Mouse (Mus musculus) kidney, embryonic 14.5 days (tissue): ENCODE data around the gene Slc38a10. TPM values are rescaled to one million over a fixed set of nuclear protein-coding genes. Genes with fewer than 3 reads are reported as not detected.

ENCODE experiments used
- ATAC-seq: fragments of 200-750 bp; cut with Nextera tagmentation; 2 replicates; pipeline ENCODE4 v1.8.0; 2017; ENCODE audit warnings: moderate number of reproducible peaks, mild to moderate bottlenecking, moderate TSS enrichment, moderate library complexity; ENCODE audit not compliant: low FRiP score, low TSS enrichment
- H3K27ac ChIP-seq: fragments of 300-500 bp; sonication (generic); 2 replicates; pipeline ENCODE4 v1.5.1; 2014; ENCODE audit warnings: low read depth, mild to moderate bottlenecking, low read length, moderate library complexity, mixed read lengths
- H3K27me3 ChIP-seq: fragments of 300-500 bp; sonication (generic); 2 replicates; pipeline ENCODE4 v1.6.1; 2014; ENCODE audit warnings: mild to moderate bottlenecking, low read length; ENCODE audit not compliant: control insufficient read depth, insufficient read depth
- H3K36me3 ChIP-seq: fragments of 300-500 bp; sonication (generic); 2 replicates; pipeline ENCODE4 v1.6.1; 2014; ENCODE audit warnings: low read length, mixed read lengths; ENCODE audit not compliant: control insufficient read depth, insufficient read depth
- H3K4me1 ChIP-seq: fragments of 300-500 bp; sonication (generic); 2 replicates; pipeline ENCODE4 v1.6.1; 2014; ENCODE audit warnings: low read length, mixed read lengths; ENCODE audit not compliant: control insufficient read depth, insufficient read depth
- H3K4me2 ChIP-seq: fragments of 300-500 bp; sonication (generic); replicated peaks from 2 replicates; pipeline ENCODE4 v1.6.1; 2014; ENCODE audit warnings: low read depth, mild to moderate bottlenecking, low read length
- H3K4me3 ChIP-seq: fragments of 300-500 bp; sonication (generic); 2 replicates; pipeline ENCODE4 v1.5.1; 2014; ENCODE audit warnings: mild to moderate bottlenecking, low read length
- H3K9ac ChIP-seq: fragments of 300-500 bp; sonication (generic); 2 replicates; pipeline ENCODE4 v1.6.1; 2014; ENCODE audit warnings: low read depth, mild to moderate bottlenecking, low read length, moderate library complexity
- H3K9me3 ChIP-seq: fragments of 300-500 bp; sonication (generic); 2 replicates; pipeline ENCODE4 v1.6.1; 2016; ENCODE audit warnings: low read length; ENCODE audit not compliant: control insufficient read depth
- WGBS: fragments of 180-500 bp; shearing (Covaris S2); extraction: QIAGEN DNeasy Blood & Tissue Kit; methylation state at CpG from one replicate; pipeline ENCODE4 v1.1.7; 2014; 5-methylcytosine and 5-hydroxymethylcytosine counted together
- polyA plus RNA-seq: library from polyadenylated mRNA; unstranded; fragments of >200 nt; fragmentation: Nextera tagmentation; extraction: Ambion mirVana; gene quantifications from 2 replicates; pipeline ENCODE4 v1.2.1, GENCODE M21; 2014

The Slc38a10 gene
- polyA plus RNA-seq, 1 experiment from 2014 or later, result 81.2 TPM

DNA sequence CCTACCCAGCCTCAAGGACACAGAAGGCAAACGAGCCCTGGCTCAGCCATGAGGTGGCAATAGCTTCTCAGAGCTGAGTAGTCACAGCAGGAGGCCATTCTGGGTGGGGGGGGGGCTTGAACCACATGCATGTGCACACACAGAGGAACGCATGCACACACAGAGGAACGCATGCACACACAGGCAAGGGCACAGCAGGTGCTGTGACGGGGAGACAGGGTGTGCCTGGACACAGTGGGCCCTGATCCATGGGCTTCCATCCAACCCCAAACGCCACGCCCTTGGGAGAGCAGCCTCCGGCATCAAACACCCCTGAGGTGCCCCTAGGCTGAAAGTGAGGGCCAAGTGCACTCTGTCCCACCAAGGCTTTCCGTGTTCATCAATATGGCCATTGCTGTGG, 15.0 kb downstream of the Slc38a10 start:
- Histone ChIP-seq H3K27ac (no peak overlapping the region), H3K36me3 (peaks cover 28% of the 10 kb centered on the region), H3K4me2 (no peak overlapping the region), H3K4me1 (peaks cover 10% of the 10 kb centered on the region), H3K4me3 (no peak overlapping the region), H3K27me3 (no peaks in the 10 kb centered on the region), H3K9ac (no peak overlapping the region), H3K9me3 (no peaks in the 10 kb centered on the region)
- 89% methylated on average over 8 of the region's 8 CpGs for WGBS
- no peak for ATAC-seq

- Histone ChIP-seq H3K4me3 (no peak overlapping the region), H3K27ac (no peak overlapping the region), H3K4me2 (no peak overlapping the region), H3K36me3 (peaks cover 36% of the 10 kb centered on the region), H3K4me1 (peaks cover 10% of the 10 kb centered on the region), H3K27me3 (no peaks in the 10 kb centered on the region), H3K9me3 (no peaks in the 10 kb centered on the region), H3K9ac (no peak overlapping the region)
- no peak for ATAC-seq
- WGBS, result 90% methylated on average over 9 of the region's 9 CpGs
Measured at GRCm38 (mm10) chr11:120134847-120135530, 16.2 kb downstream of the Slc38a10 start.

- no peaks in the 10 kb centered on the region for H3K9me3 ChIP-seq
- peaks cover 41% of the 10 kb centered on the region for H3K36me3 ChIP-seq
- peaks cover 10% of the 10 kb centered on the region for H3K4me1 ChIP-seq
- H3K4me2 ChIP-seq, result no peak overlapping the region
- no peaks in the 10 kb centered on the region for H3K27me3 ChIP-seq
- 93% methylated on average over 5 of the region's 5 CpGs for WGBS
- no peak overlapping the region for H3K4me3 ChIP-seq
- H3K27ac ChIP-seq, result no peak overlapping the region
- H3K9ac ChIP-seq, result no peak overlapping the region
- ATAC-seq, result no peak
Measured at GRCm38 (mm10) chr11:120134148-120134547, 17.0 kb downstream of the Slc38a10 start.

DNA sequence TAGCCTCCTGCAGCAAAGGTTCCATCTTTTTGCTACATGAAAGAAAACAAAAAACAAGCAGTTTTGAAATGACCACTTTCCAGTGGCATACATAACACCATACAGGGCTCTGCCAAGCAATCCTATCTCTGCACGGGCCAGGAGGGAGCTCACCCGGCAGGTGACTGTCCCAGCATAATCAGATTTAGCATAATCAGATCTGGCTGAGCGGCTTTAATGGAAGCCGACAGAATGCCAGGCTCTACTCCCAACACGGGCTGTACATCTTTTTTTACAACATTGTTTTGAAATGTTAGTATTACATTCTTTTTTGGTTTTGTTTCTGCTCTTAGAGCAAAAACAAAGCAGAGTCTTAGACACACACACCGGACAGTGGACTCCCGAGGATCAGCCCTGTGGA, 21.9 kb downstream of the Slc38a10 start:
- H3K9ac ChIP-seq, result no peak overlapping the region
- H3K9me3 ChIP-seq, result no peaks in the 10 kb centered on the region
- 77% methylated on average over 7 of the region's 7 CpGs for WGBS
- H3K4me3 ChIP-seq, result no peak overlapping the region
- ATAC-seq, result no peak
- H3K4me1 ChIP-seq, result no peaks in the 10 kb centered on the region
- no peaks in the 10 kb centered on the region for H3K27me3 ChIP-seq
- H3K36me3 ChIP-seq, result peaks cover 60% of the 10 kb centered on the region
- H3K27ac ChIP-seq, result no peak overlapping the region
- H3K4me2 ChIP-seq, result no peak overlapping the region

- Histone ChIP-seq H3K4me1 (no peaks in the 10 kb centered on the region), H3K9me3 (no peaks in the 10 kb centered on the region), H3K36me3 (peaks cover 51% of the 10 kb centered on the region), H3K4me3 (no peak overlapping the region), H3K27me3 (no peaks in the 10 kb centered on the region), H3K4me2 (no peak overlapping the region), H3K9ac (no peak overlapping the region), H3K27ac (no peak overlapping the region)
- 82% methylated on average over 2 of the region's 2 CpGs for WGBS
- no peak for ATAC-seq
Measured at GRCm38 (mm10) chr11:120126845-120127244, 24.3 kb downstream of the Slc38a10 start.

- H3K27me3 ChIP-seq, result no peaks in the 10 kb centered on the region
- no peaks in the 10 kb centered on the region for H3K4me1 ChIP-seq
- 80% methylated on average over 12 of the region's 12 CpGs for WGBS
- peaks cover 24% of the 10 kb centered on the region for H3K36me3 ChIP-seq
- no peak overlapping the region for H3K9ac ChIP-seq
- no peak overlapping the region for H3K4me2 ChIP-seq
- ATAC-seq, result no peak
- no peaks in the 10 kb centered on the region for H3K9me3 ChIP-seq
- H3K4me3 ChIP-seq, result no peak overlapping the region
- H3K27ac ChIP-seq, result no peak overlapping the region
Measured at GRCm38 (mm10) chr11:120122126-120122525, 29.0 kb downstream of the Slc38a10 start.

DNA sequence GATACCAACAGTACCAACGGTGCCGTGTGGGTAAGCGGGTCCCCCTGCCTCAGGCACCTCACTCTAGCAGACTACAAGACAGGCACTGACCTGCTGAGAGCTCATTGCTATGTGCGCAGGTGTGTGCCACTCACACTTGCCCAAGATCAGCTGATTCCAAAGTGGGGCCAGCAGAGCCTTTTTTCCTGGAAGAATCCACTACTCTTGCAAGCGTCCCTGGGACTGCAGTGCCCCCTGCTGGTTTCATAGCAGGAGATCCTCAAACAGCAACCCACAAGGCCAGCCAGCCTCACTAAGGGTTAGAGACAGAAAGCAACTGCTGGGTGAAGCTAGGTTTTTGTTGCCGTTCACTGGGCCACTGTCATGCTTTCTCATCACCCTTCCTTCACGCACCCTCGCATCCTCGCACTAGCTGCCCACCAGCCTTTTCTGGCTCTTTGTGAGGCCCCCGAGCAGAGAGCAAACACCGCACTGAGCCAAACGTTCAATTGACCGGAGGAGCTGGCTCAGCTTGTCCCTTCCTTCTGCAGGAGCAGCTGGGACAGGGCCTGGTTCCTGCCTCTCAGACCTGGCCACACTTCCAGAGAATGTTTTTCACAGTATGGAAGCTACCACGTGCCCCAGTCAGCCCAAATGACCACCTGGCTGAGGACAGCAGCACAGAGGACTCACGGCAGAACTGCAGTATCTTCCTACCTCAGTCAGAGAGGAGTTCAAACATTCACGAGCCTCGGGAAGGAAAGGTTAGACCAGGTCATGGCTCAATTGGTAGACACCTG, 30.3 kb downstream of the Slc38a10 start:
- Histone ChIP-seq H3K9me3 (no peaks in the 10 kb centered on the region), H3K4me3 (no peak overlapping the region), H3K27me3 (no peaks in the 10 kb centered on the region), H3K4me1 (no peaks in the 10 kb centered on the region), H3K27ac (no peak overlapping the region), H3K4me2 (no peak overlapping the region), H3K36me3 (peaks cover 28% of the 10 kb centered on the region), H3K9ac (no peak overlapping the region)
- no peak for ATAC-seq
- WGBS, result 80% methylated on average over 17 of the region's 17 CpGs

GRCm38 (mm10) chr11:120119936-120120541, 31.1 kb downstream of the Slc38a10 start:
- H3K4me2 ChIP-seq, result no peak overlapping the region
- ATAC-seq, result no peak
- no peaks in the 10 kb centered on the region for H3K9me3 ChIP-seq
- H3K27ac ChIP-seq, result no peak overlapping the region
- H3K27me3 ChIP-seq, result no peaks in the 10 kb centered on the region
- peaks cover 30% of the 10 kb centered on the region for H3K36me3 ChIP-seq
- 90% methylated on average over 10 of the region's 10 CpGs for WGBS
- no peak overlapping the region for H3K4me3 ChIP-seq
- H3K4me1 ChIP-seq, result no peaks in the 10 kb centered on the region
- H3K9ac ChIP-seq, result no peak overlapping the region

DNA sequence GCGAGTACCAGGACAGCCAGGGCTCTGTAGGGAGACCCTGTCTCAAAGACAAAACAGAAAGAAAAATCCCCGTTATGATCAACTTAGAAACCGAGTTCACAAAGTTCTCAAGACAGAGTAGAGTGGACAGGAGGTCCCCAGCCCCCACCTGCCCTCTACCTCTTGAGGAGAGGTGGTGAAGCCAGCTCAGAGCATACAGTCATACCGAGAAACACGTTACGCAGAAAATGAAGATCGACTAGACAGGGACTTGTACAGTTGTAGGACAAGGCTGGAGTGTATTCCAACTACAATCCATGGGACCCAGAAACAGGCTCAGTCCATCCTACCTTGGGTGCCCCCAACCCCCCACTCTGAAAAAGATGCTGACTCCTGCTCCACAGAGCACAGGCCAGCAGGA, 32.0 kb downstream of the Slc38a10 start:
- peaks cover 30% of the 10 kb centered on the region for H3K36me3 ChIP-seq
- H3K27me3 ChIP-seq, result no peaks in the 10 kb centered on the region
- WGBS, result 91% methylated on average over 7 of the region's 7 CpGs

More for the DNA sequence above, 32.0 kb downstream of the Slc38a10 start:
- Histone ChIP-seq H3K9ac (no peak overlapping the region), H3K4me2 (no peak overlapping the region), H3K4me1 (no peaks in the 10 kb centered on the region), H3K4me3 (no peak overlapping the region), H3K27ac (no peak overlapping the region), H3K9me3 (no peaks in the 10 kb centered on the region)
- no peak for ATAC-seq
